Mouse (Mus musculus): ENCODE measurements around the gene Kcnh3. TPM values are rescaled to one million over a fixed set of nuclear protein-coding genes. Genes with fewer than 3 reads are reported as not detected.
A peak's percentile ranks its signal among the peaks of the same experiment; 100 is the strongest.

Kcnh3 gene
- 1 to 10 TPM; 3.8 to 6.7 TPM for total RNA-seq (2021)
- long read RNA-seq, experiment 1, partial matches to known transcripts, result 0 of 1 reads
- long read RNA-seq, experiment 1, other reads (novel, unspliced or antisense), result 1 of 1 reads
- long read RNA-seq, experiment 2, partial matches to known transcripts, result 5 of 8 reads
- long read RNA-seq, experiment 2, other reads (novel, unspliced or antisense), result 2 of 8 reads

GRCm38 (mm10) chr15:99224208-99224911 is at the start of gene Kcnh3:
Kcnh3 (plus strand) TSS chr15:99224861.
- DNase-seq (ENCODE audit: low spot score in 2 of 2), result peak; percentile 29 to 36

GRCm38 (mm10) chr15:99179639-99180038 is 45.0 kb upstream of the Kcnh3 start:
- no peak for DNase-seq (ENCODE audit: low spot score in 2 of 2)

- DNase-seq (ENCODE audit: low spot score in 2 of 2), result no peak
These were observed 40.3 kb upstream of the Kcnh3 start for GRCm38 (mm10) chr15:99184217-99184914.

GRCm38 (mm10) chr15:99194358-99194757 is 30.3 kb upstream of the Kcnh3 start:
- no peak for DNase-seq (ENCODE audit: low spot score in 2 of 2)

GRCm38 (mm10) chr15:99195043-99195442 is 29.6 kb upstream of the Kcnh3 start:
- DNase-seq (ENCODE audit: low spot score in 2 of 2), result no peak

GRCm38 (mm10) chr15:99198761-99199160 is 25.9 kb upstream of the Kcnh3 start:
- DNase-seq (ENCODE audit: low spot score in 2 of 2), result no peak

GRCm38 (mm10) chr15:99205959-99206358 is 18.7 kb upstream of the Kcnh3 start:
- no peak for DNase-seq (ENCODE audit: low spot score in 2 of 2)

- no peak for DNase-seq (ENCODE audit: low spot score in 2 of 2)
These were observed 11.5 kb upstream of the Kcnh3 start for GRCm38 (mm10) chr15:99213183-99213582.

- DNase-seq (ENCODE audit: low spot score in 2 of 2), result no peak
These were observed 9.7 kb upstream of the Kcnh3 start for GRCm38 (mm10) chr15:99214941-99215340.

GRCm38 (mm10) chr15:99215741-99216463 is 8.8 kb upstream of the Kcnh3 start:
- no peak for DNase-seq (ENCODE audit: low spot score in 2 of 2)

- DNase-seq (ENCODE audit: low spot score in 2 of 2), result no peak
These were observed 7.0 kb upstream of the Kcnh3 start for GRCm38 (mm10) chr15:99217630-99218029.

- DNase-seq (ENCODE audit: low spot score in 2 of 2), result no peak
These were observed 3.2 kb upstream of the Kcnh3 start for GRCm38 (mm10) chr15:99221315-99221952.

GRCm38 (mm10) chr15:99222794-99223584 is 1.7 kb upstream of the Kcnh3 start:
- DNase-seq (ENCODE audit: low spot score in 2 of 2), result no peak

- DNase-seq (ENCODE audit: low spot score in 2 of 2), result peak in 1 of 2 experiments; percentile 23
These were observed 965 bp upstream of the Kcnh3 start for GRCm38 (mm10) chr15:99223585-99224207.

- DNase-seq (ENCODE audit: low spot score in 2 of 2), result no peak
These were observed 585 bp downstream of the Kcnh3 start for GRCm38 (mm10) chr15:99225081-99225810.

GRCm38 (mm10) chr15:99226090-99226489 is 1.4 kb downstream of the Kcnh3 start:
- no peak for DNase-seq (ENCODE audit: low spot score in 2 of 2)

- no peak for DNase-seq (ENCODE audit: low spot score in 2 of 2)
These were observed 7.3 kb downstream of the Kcnh3 start for GRCm38 (mm10) chr15:99231998-99232397.

- DNase-seq (ENCODE audit: low spot score in 2 of 2), result no peak
These were observed 9.1 kb downstream of the Kcnh3 start for GRCm38 (mm10) chr15:99233719-99234118.

All from adrenal gland, postnatal 4 days (tissue).